27 mouse cellular contexts compared by ENCODE assay signal in the genomic region with DNA sequence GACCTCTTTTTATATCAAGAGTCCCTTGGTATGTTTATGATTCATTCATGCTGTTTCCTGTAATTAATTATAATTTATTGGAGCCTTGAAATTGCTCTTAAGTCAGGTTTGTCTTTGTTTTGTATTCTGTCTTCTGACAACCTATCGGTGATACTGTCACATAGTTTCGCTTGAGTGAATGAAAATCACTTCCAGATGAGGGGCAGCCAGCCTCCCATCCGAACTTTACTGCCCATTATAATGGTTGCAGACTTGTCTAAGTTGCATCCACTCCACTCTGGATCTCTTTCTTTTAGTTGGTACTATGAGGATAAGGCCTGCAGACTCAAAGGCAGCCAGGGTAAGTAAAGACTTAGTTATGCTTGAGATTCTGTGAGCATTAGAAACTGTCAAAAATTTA.
"Had no signal": no experiment of that assay in that cellular context is flagged by ENCODE, and none has a peak within 500 bp of the region (broad histone marks: within the 10 kb centered on the region; RNA-seq: fewer than 3 reads in every experiment).

No protein-coding gene starts in this region.

- H3K27ac ChIP-seq: heart, adult 2 months; heart, embryonic 13.5 days; heart, embryonic 15.5 days; hindbrain, embryonic 14.5 days; intestine, embryonic 15.5 days; kidney, embryonic 15.5 days; kidney, postnatal 0 days; layer of hippocampus, adult 2 months; limb, embryonic 13.5 days; limb, embryonic 15.5 days; liver, embryonic 12.5 days; liver, embryonic 14.5 days had no signal

- H3K4me2 ChIP-seq: heart, embryonic 11.5 days; heart, embryonic 13.5 days; heart, embryonic 15.5 days; hindbrain, embryonic 14.5 days; intestine, embryonic 15.5 days; kidney, embryonic 15.5 days; limb, embryonic 13.5 days; limb, embryonic 15.5 days; liver, embryonic 12.5 days had no signal

- H3K27me3 ChIP-seq: heart, embryonic 13.5 days; heart, embryonic 15.5 days; intestine, embryonic 15.5 days; kidney, embryonic 15.5 days; limb, embryonic 13.5 days; limb, embryonic 15.5 days; liver, embryonic 12.5 days had no signal

- H3K9me3 ChIP-seq: heart, embryonic 13.5 days; heart, embryonic 15.5 days; intestine, embryonic 15.5 days; kidney, embryonic 15.5 days; limb, embryonic 13.5 days; limb, embryonic 15.5 days; liver, embryonic 12.5 days had no signal

- H3K4me3 ChIP-seq: heart, adult 2 months; heart, embryonic 13.5 days; heart, embryonic 15.5 days; intestine, embryonic 15.5 days; kidney, embryonic 15.5 days; layer of hippocampus, adult 2 months; limb, embryonic 13.5 days; limb, embryonic 15.5 days; liver, embryonic 12.5 days had no signal

- H3K36me3 ChIP-seq: heart, embryonic 13.5 days; heart, embryonic 15.5 days; intestine, embryonic 15.5 days; kidney, embryonic 15.5 days; limb, embryonic 13.5 days; limb, embryonic 15.5 days; liver, embryonic 12.5 days had no signal

- DNase-seq: gastrocnemius, postnatal 14 days; gastrocnemius, postnatal 36 days; heart, adult 11 months; heart, adult 2 months; heart, postnatal 14 days; heart, postnatal 36 days; kidney, adult 18-20 months; kidney, adult 9 months; kidney, postnatal 14 days; kidney, postnatal 36 days; layer of hippocampus, adult 9-11 months; layer of hippocampus, postnatal 36 days had no signal

- H3K4me1 ChIP-seq: heart, embryonic 15.5 days; intestine, embryonic 15.5 days; kidney, embryonic 15.5 days; limb, embryonic 13.5 days; limb, embryonic 15.5 days; liver, embryonic 12.5 days had no signal

- ATAC-seq: hindbrain, embryonic 16.5 days; inflammation-experienced regulatory T-cells, adult 6 months; intestine, embryonic 15.5 days; intestine, postnatal 0 days; liver, embryonic 12.5 days had no signal

- H3K9ac ChIP-seq: heart, embryonic 13.5 days; heart, embryonic 15.5 days; hindbrain, embryonic 14.5 days; intestine, embryonic 15.5 days; kidney, embryonic 15.5 days; limb, embryonic 13.5 days; limb, embryonic 15.5 days; liver, embryonic 12.5 days; liver, embryonic 14.5 days had no signal
